Mouse (Mus musculus) erythroid progenitor cell, adult 5-6 weeks (primary cell): ENCODE measurements around the gene G0s2. TPM values are rescaled to one million over a fixed set of nuclear protein-coding genes. Genes with fewer than 3 reads are reported as not detected.

Experiments
- ATAC-seq: replicated peaks from 2 replicates; pipeline ENCODE4 v1.8.0; 2016; ENCODE audit warnings: moderate number of reproducible peaks, mild to moderate bottlenecking, moderate TSS enrichment, inconsistent platforms; ENCODE audit not compliant: poor library complexity, low FRiP score, severe bottlenecking
- total RNA-seq, 2 experiments: library from RNA; stranded (forward) in 1 of 2; stranded (reverse) in 1 of 2; fragments of 150-400 nt in 1 of 2; fragments of 186-747, 209-891 nt in 1 of 2; gene quantifications; 2 replicates each; pipeline versions ENCODE4 v1.2.3 to v1.2.4; 2015 to 2017; ENCODE audit warnings: low replicate concordance in 2 of 2

Gene G0s2
- total RNA-seq, 2 experiments from 2014 or later, result 2.3 to 3.8 TPM

- ATAC-seq, result no peak
Observed at GRCm38 (mm10) chr1:193226724-193227522, 46.1 kb downstream of the G0s2 start.

GRCm38 (mm10) chr1:193226114-193226513, 46.9 kb downstream of the G0s2 start:
- ATAC-seq, result no peak

- no peak for ATAC-seq
Observed at GRCm38 (mm10) chr1:193225531-193225930, 47.5 kb downstream of the G0s2 start.

Other genes with a start within 250 kb of the G0s2 start
- gene Syt14, start 237.4 kb downstream of the G0s2 start, total RNA-seq (2015; ENCODE audit: low replicate concordance), result 7.6 and 13.0 TPM in 2 replicates
- gene Syt14, start 237.4 kb downstream of the G0s2 start, total RNA-seq (2017; ENCODE audit: low replicate concordance), result 5.4 and 8.8 TPM in 2 replicates
- gene Diexf, start 142.9 kb downstream of the G0s2 start, total RNA-seq (2015; ENCODE audit: low replicate concordance), result 3.4 and 19.1 TPM in 2 replicates
- 1.4 and 1.5 TPM in 2 replicates for gene Diexf, start 142.9 kb downstream of the G0s2 start, total RNA-seq (2017; ENCODE audit: low replicate concordance)
- not detected in 2 replicates for gene Irf6, start 120.1 kb downstream of the G0s2 start, total RNA-seq (2015; ENCODE audit: low replicate concordance)
- 0.26 TPM in 1 of 2 replicates, not detected in the other for gene Irf6, start 120.1 kb downstream of the G0s2 start, total RNA-seq (2017; ENCODE audit: low replicate concordance)
- 0.36 and 1.7 TPM in 2 replicates for gene A130010J15Rik, start 105.2 kb downstream of the G0s2 start, total RNA-seq (2015; ENCODE audit: low replicate concordance)
- gene A130010J15Rik, start 105.2 kb downstream of the G0s2 start, total RNA-seq (2017; ENCODE audit: low replicate concordance), result 0.77 and 4.3 TPM in 2 replicates
- gene Traf3ip3, start 71.5 kb downstream of the G0s2 start, total RNA-seq (2015; ENCODE audit: low replicate concordance), result 13.0 and 59.9 TPM in 2 replicates
- gene Traf3ip3, start 71.5 kb downstream of the G0s2 start, total RNA-seq (2017; ENCODE audit: low replicate concordance), result 6.7 and 8.6 TPM in 2 replicates
- 13.0 TPM in 1 of 2 replicates, not detected in the other for gene Lamb3, start 65.5 kb downstream of the G0s2 start, total RNA-seq (2015; ENCODE audit: low replicate concordance)
- 1.3 TPM in 1 of 2 replicates, not detected in the other for gene Lamb3, start 65.5 kb downstream of the G0s2 start, total RNA-seq (2017; ENCODE audit: low replicate concordance)
- gene Hsd11b1, start 9.1 kb downstream of the G0s2 start, total RNA-seq (2015; ENCODE audit: low replicate concordance), result 23.8 and 24.7 TPM in 2 replicates
- gene Hsd11b1, start 9.1 kb downstream of the G0s2 start, total RNA-seq (2017; ENCODE audit: low replicate concordance), result 7.7 and 8.5 TPM in 2 replicates
- gene Camk1g, start 97.1 kb upstream of the G0s2 start, total RNA-seq (2015; ENCODE audit: low replicate concordance), result not detected in 2 replicates
- not detected in 2 replicates for gene Camk1g, start 97.1 kb upstream of the G0s2 start, total RNA-seq (2017; ENCODE audit: low replicate concordance)